Mouse (Mus musculus): Measurements from ENCODE around the gene Phf13. TPM values are rescaled to one million over a fixed set of nuclear protein-coding genes. Genes with fewer than 3 reads are reported as not detected.
"Not testable (repeated sequence)": the region's sequence is repeated elsewhere in the genome, so short reads cannot be mapped to it uniquely, and the experiment has no call there.

Phf13 gene
- total RNA-seq (2021), result 10 to 100 TPM; 15.2 to 16.6 TPM
- long read RNA-seq, partial matches to known transcripts, result 3 of 6 reads
- long read RNA-seq, other reads (novel, unspliced or antisense), result 0 of 6 reads

DNA sequence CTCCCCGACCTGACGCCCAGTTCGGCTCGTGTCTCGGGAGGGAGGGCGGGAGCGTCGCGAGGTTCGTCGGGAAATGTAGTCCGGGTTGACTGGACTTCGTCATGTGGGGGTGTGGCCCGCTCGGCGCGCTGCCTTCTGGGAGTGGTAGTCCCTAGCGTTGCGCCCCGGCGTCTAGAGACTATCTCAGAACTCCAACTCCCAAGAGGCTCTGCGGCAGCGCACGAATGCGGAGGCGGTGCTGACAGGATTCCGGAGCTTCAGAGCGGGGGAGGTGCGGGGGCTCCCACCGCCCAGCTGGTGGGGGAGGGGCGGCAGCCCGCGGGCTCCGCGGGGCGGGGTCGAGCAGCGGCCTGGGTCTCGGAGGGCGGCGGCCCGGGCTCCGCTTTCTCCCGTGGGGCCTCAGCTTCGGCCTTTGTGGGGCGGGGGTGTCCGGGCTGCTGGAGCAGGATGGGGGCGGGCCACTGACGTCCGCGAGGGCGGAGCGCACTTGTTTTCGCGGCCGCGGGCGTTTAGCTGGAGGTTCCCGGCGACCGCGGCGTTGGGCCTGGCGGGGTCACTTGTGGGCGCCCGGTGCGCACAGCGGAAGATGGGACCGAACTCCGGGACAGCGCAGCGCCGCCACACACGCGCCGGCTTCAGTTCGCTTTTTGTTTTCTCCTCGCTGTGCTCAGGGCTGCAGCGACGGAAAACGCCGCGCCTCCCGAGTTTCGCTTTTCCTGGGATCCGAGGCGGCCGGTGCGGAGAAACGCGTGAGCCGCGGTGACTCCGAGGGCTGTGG lies at the start of gene Phf13:
Phf13 (minus strand) TSS at position 86 of the 778 bp plus-strand sequence.
- DNase-seq (ENCODE audit: low spot score in 2 of 2), result peak; percentile 98

DNA sequence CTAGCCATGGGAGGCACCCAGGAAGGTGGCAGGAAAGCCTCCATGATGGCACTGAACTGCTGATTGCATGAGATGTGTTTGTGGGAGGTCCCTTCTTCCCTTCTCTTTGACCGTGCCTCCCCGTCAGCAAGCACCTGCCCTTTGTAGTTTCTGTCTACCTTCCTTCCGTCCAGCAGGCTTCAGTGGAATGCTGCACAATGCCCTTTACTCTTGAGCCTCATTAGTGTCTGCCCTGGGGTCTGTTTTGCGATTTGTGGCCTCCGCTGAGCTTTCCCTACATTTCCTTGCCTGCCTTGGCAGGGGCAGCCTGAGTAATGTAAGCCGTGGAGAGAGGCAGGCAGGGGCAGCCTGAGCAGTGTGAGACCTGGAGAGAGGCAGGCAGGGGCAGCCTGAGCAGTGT lies 48.6 kb upstream of the Phf13 start:
- DNase-seq (ENCODE audit: low spot score in 2 of 2), result no peak

DNA sequence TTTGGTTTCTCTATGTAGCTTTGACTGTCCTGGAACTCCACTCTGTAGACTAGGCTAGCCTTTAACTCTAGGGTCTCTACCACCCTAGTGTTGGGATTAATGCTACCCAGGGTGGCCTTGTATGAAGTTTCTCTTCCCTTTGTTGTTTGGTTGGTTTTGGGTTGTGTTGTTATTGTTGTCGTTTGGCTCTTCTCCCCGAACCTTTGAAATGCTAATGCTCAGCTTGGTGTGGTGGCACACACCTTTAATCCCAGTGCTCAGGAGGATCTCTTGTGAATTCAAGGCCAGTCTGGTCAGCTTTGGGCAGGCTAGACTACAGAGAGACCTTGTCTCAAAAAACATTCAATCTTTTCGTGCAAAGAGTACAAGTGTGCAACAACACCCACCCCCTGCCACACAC lies 47.1 kb upstream of the Phf13 start:
- DNase-seq (ENCODE audit: low spot score in 2 of 2), result no peak

DNA sequence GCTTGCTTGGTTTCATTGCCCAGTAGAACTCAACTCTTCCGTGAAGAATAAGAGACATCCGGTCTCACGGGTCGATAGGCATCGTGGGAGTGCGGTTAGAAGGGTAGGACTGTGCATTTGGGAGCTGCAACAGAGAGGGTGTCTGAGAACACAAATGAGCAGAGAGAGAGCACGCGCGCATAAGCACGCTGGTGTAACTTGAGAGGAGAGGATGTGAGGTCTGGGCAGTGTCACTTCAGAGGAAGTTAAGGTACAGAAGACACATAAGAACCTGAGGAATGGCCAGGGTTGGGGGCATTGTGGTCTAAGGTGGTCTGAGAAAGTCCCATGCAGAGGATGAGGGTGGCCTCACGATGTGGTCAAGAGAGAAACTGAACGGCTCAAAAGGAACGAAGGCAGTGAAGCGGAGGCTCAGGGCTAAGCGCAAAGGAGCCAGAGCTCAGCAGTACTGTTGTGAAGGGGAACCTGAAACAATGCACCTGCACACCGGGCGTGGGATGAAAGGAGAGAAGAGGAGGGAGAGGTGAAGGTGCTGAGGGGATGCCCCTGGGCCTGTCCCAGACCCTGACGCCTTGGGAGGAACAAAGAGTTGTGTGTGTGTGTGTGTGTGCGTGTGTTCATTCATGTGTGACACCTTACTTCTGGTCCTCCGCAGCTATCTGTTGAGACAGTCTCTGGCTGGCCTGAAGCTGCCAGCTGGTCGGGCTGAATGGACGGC lies 46.0 kb upstream of the Phf13 start:
- DNase-seq (ENCODE audit: low spot score in 2 of 2), result no peak

DNA sequence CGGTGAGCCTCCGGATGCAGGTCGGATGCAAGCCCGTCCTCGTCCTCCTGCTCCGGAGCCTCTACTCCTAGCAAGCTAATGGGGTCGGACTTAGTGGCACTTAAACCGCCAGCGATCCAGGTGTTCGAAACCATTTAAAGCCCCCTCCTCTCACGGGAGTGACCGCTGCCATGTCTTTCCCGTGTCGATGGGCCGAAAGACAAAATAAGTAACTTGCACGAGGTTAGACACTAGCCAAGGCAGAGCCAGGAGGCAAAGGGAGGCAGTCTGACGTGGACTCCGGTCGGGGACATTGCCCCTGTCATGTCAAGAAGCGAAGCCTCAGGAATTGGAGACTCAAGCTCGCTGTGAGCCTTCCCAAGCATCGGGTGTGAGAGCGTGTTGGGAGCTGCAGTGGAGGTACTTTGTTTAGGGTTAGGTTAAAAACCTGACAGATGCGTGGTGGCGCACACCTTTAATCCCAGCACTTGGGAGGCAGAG lies 43.8 kb upstream of the Phf13 start:
- DNase-seq (ENCODE audit: low spot score in 2 of 2), result no peak

DNA sequence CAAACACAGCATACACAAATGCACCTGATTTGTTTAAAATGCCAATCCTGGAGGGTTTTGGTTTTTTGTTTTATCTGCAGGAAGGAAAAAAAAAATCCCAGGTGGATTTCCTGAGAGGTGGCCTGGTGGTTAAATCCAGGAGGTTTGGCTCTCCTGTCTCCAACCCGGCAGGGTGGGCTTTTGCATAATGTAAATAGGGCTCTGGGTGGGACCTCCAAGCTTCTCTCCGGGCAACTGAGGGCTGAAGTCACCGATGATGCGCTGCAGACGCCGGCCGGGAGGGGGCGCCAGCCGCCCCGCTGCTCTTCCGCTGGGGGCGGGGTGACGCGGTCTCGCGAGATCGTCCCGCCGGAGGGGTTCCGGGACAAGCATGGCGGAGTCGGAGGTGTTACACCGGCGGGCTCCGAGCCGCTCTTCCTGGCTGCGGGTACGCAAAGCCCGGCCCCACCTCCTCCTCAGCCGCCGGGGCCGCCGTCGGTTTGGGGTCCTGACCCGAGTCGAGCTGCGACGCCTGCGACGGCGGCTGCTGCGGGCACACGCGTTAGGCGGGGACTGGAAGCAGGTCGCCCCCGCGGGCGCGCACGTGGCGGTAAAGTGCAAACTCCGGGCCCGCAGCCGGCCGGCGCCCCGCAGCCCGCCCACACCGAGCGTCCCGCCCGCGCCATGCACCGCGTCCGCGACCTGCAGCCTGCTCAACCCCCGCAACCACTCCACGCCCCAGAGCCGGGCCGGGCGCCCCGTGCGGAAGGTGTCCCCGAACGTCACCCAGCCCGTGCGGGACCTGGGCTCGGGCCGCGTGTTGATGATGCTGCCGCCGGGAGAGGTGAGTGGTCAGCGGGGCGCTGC lies 43.1 kb upstream of the Phf13 start, which contains the start of gene Nol9:
Nol9 (plus strand) TSS at position 337 of the 846 bp plus-strand sequence.
- peak; percentile 95 to 96 for DNase-seq (ENCODE audit: low spot score in 2 of 2)

DNA sequence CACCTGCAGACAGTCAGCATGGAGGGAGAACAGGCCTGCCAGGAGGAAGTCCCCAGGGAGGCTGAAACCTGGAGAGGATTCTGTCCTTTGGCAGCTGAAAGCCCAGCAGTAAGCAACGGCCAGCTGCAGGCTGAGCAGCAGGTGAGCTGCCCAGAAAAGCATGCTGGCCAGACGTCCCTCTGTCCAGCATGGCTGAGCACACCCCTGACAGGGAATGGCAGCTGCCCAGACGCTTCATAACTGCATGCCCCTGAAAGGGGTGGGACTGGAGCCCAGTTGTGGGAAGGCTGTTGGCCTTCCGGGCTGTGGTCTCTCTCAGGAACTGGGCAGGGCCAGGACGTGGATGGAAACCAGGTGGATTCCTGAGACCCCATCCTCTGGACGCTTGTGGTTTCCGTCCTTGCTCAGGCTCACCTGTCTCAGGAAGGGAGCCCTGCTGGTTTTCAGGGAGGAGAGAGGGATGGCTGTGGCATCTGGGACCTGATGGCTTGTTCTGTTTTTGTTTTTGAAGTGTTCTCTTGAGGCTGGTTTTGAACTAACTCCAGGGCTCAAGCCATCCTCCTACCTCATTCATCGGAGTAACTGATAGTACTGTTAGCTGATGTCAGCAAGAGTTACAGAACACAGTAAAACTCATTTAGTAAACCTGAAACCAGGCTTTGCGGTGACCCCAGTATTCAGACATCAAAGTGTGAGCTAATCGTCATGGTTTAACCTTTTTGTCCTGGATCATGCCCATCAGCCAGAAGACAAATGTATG lies 42.3 kb upstream of the Phf13 start, which contains the start of gene Tas1r1:
Tas1r1 (minus strand) TSS at position 344 of the 760 bp plus-strand sequence.
- no peak for DNase-seq (ENCODE audit: low spot score in 2 of 2)

DNA sequence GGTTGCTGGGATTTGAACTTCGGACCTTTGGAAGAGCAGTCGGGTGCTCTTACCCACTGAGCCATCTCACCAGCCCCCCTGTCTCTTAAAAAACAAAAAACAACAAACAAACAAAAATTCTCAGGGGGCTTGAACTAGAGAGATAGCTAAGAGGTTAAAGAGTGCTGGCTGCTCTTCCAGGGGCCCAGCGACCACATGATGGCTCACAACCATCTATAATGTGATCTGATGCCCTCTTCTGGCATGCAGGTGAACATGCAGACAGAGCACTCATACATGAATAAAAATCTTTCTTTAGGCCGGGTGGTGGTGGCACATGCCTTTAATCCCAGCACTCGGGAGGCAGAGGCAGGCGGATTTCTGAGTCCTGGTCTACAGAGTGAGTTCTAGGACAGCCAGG lies 40.4 kb upstream of the Phf13 start:
- not testable (repeated sequence) for DNase-seq (ENCODE audit: low spot score in 2 of 2)

DNA sequence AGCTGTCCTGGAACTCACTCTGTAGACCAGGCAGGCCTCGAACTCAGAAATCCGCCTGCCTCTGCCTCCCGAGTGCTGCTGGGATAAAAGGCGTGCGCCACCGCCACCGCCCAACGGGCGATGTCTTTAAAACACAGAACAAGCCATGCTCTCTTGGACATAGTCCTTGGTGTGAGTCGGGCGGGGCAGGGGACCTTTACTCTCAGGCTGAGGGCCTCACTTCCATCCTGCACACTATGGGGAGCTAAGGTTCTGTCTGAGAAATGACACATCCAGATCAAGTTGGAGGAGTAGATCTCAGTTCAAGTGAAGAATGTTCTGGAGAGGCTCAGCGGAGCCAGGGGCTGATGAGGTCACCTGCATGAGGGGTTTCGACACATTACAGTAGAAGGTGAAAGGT lies 36.9 kb upstream of the Phf13 start:
- no peak for DNase-seq (ENCODE audit: low spot score in 2 of 2)

DNA sequence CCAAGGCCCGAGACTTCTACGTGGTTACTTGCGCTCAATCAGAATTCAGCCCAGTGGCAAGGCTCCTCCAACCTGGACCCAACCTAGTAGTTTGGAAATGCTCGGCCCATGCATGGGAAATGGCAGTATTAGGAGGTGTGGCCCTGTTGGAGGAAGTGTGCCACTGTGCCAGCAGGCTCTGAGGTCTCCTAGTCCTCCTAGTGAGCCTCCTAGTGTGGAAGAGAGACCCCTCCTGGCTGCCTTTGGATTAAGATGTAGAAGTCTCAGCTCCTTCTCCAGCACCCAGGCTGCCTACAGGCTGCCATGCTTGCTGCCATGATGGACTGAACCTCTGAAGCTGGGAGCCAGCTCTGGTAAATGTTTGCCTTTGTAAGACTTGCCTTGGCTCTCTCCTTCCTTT lies 33.9 kb upstream of the Phf13 start:
- peak in 1 of 2 experiments; percentile 43 for DNase-seq (ENCODE audit: low spot score in 2 of 2)

DNA sequence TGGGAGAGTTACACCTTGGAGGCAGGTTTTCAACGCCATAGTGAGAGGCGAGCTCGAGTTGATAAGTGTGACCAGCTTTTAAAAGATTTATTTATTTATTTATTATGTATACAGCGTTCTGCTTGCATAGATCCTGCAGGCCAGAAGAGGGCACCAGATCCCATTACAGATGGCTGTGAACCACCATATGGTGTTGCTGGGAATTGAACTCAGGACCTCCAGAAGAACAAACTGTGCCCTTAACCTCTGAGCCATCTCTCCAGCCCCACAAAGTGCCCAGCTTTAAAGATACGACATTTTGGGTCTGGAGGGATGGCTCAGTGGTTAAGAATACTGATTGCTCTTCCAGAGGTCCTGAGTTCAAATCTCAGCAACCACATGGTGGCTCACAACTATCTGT lies 33.0 kb upstream of the Phf13 start:
- peak in 1 of 2 experiments; percentile 19 for DNase-seq (ENCODE audit: low spot score in 2 of 2)

DNA sequence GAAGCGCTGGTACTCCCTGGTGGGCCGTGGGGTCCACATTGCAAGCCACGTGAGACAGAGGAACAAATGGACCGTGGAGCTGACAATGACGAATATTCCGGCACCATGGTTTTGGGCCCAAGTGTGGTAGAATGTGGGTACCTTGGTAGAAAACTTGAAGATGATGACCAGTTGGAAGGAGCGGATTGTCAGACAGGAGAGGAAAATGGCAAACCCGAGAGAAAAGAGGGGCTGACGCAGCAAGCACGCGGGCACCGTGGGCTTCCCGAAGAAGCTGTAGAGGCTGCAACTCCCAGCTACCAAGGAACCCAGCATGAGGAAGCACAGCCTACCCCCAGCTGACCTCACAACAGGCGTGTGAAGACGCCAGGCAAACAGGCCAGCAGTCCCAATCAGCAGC lies 32.4 kb upstream of the Phf13 start:
- DNase-seq (ENCODE audit: low spot score in 2 of 2), result peak in 1 of 2 experiments; percentile 20

DNA sequence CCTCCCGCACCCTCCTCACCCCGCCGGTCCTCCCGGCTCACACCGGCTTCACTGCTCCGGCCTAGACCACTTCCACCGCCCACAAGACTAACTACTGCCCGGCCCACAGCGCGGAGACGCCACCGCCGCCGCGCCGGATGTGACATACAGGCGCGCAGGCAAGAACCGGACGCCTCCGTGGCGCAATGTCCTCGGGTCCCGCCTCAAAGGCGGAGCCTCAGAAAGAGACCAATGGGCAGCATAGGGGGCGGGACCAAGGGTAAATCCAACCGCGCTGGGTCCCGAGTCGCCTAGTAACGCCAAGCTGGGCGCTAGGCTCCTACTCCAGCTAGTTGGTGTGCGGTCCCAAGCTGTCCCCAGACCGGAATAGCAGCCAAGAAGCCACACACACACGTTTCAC lies 31.5 kb upstream of the Phf13 start, which contains the start of gene Zbtb48:
Zbtb48 (minus strand) TSS at position 148 of the 400 bp plus-strand sequence.
- peak; percentile 93 to 95 for DNase-seq (ENCODE audit: low spot score in 2 of 2)

DNA sequence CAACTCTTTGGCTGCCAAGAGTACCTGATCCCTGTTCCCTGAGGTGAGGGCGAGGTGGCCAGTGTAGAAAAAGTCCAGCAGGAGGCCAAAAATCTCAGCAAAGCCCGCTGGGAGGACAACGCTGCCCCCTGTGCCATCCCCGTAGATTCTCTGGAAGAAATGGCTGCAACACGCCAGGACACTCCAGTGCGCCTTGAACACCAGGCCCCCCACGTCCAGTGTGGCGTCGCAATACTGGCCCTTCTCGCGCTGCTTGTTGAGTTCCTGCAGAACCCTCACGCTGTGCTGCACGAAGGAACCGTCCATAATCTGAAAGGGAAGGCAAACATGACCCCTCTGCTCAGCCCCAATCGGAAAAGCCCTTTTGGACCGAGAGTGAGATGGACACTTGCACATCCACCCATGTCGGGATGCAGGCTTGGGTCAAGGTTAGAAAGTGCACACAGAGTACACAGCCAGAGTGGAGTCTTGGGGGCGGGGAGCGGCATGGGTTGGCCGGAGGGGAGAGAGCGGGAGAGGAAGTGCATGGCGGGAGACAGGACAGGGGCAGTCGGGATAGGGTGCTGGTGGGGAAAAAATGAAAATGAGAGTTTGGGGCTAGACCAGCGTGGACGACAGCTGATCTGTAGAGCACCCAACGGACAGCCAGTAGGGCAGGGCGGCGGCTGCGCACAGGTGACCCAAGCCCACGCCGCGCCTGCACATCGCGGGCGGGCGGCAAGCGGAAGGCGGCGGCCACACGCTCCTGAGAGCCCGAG lies 30.9 kb upstream of the Phf13 start:
- DNase-seq (ENCODE audit: low spot score in 2 of 2), result peak in 1 of 2 experiments; percentile 17

DNA sequence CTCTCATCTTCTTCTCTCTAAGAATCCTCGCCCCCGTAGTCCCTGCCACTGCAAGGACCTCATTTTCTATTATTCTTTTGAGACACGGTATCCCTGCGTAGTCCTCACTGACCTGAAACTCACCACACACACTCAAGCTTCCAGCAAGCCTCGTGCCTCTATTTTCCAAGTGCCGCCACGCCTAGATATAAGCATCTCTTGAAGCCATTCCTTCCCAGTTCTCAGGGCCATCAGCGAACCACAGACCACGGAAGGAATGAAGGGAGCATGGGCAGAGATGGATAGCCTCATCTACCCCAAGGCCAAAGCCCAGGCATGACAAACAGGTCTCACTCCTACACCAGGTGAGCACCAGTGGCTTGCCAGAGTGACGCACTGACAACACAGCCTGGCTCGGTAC lies 28.5 kb upstream of the Phf13 start:
- peak in 1 of 2 experiments; percentile 8 for DNase-seq (ENCODE audit: low spot score in 2 of 2)

DNA sequence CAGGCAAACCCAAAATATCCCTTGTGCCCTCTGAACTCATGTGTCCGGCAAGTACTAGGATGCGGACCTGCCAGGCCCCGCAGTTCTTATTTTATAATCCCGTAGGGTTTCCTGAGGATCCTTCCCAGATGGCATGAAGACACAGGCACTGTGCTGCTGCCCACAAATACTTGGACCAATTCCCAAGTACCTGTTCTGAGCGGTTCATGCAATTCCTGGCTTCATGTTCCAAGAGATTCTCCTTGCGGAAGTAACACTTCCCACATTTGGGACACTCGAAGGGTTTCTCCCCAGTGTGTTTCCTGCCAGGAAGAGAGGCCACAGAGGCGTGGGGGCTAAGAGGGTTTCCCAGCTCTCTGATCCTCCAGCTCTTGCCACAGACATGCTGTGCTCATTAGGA lies 26.4 kb upstream of the Phf13 start:
- no peak for DNase-seq (ENCODE audit: low spot score in 2 of 2)

DNA sequence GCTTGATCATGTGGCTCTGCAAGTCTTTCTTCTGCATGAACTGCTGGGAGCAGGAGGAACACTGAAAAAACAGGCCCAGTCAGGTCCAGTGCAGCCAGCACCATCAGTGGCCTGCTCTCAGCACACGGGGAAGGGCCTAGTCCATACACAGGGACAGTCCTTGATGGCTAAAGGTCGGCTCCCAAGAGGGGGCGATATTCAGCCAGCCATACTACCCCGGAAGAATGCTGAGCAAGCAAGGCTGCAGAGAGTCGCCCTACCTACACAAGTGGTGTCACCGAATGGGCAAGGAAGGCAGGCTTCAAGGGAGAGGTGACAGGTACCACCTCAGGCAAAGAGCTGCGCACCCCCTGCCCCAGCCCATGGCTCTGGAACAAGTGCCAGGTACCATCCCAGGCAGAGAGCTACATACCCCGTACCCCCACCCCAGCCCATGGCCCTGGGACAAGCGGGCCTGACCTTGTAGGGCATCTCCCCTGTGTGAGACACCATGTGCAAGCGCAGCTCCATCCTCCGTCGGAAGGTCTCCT lies 25.6 kb upstream of the Phf13 start:
- no peak for DNase-seq (ENCODE audit: low spot score in 2 of 2)

DNA sequence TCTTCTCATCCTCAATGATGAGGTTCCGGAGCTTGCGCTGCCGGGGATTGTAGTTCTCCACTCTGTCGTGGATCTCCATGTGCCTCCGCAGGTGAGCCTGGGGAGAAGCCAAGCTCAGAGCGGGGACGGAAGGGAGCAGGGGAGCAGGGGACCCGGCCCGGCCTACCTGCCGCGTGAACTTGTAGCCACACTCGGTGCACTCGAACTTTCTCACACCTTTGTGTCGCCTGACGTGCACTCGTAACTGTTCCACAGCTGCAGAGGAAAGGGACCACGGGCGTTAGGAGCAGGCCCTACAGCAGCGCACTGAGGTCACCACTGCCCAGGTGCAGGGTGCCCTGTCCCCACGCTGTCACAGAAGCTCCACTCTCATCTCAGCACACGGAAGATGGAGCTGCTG lies 24.0 kb upstream of the Phf13 start:
- no peak for DNase-seq (ENCODE audit: low spot score in 2 of 2)

DNA sequence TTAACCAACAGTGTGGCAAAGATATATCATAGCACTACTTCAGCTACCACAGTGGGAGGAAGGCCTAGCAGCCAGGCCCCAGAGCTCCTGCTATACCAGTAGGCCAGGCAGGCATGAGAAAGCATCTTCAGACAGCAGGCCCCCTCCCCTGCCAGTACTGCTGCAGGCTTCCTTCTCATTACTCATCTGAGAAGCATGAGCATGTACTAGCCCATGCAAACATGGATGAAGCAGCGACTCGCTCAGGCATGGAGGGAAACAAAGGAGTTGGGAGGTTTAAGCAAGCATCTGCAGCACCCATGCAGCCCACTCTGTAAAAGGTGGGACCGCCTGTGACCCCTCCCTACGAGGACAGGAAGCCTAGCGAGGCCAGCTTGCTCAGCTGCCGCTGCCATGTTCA lies 23.0 kb upstream of the Phf13 start:
- no peak for DNase-seq (ENCODE audit: low spot score in 2 of 2)

Data from layer of hippocampus, postnatal 10 days (tissue).